Mouse (Mus musculus): Measurements from ENCODE around the gene Hspa2. TPM values are rescaled to one million over a fixed set of nuclear protein-coding genes. Genes with fewer than 3 reads are reported as not detected.

Hspa2 gene
- polyA plus RNA-seq, 1 experiment: 5.1 TPM

GRCm38 (mm10) chr12:76407184-76407583 lies 3.2 kb downstream of the Hspa2 start:
- Histone ChIP-seq H3ac (ENCODE audit: control insufficient read depth, insufficient read length, low read depth) (no peak overlapping the region), H3K4me3 (ENCODE audit: insufficient read depth, poor library complexity, severe bottlenecking) (no peak overlapping the region), H3K36me3 (ENCODE audit: control insufficient read depth, insufficient read depth) (no peaks in the 10 kb centered on the region), H3K27me3 (ENCODE audit: control insufficient read depth, insufficient read depth, insufficient read length) (no peaks in the 10 kb centered on the region), H3K79me2 (ENCODE audit: control insufficient read depth, insufficient read depth) (no peaks in the 10 kb centered on the region), H3K79me3 (ENCODE audit: low read depth) (no peaks in the 10 kb centered on the region)
- TF ChIP-seq USF1 (IDR thresholded peaks at IDR 0.05; ENCODE audit: low read depth): no peak
- no peak for TF ChIP-seq FOSL1 (IDR thresholded peaks at IDR 0.05; ENCODE audit: insufficient read depth, low read length, poor library complexity, severe bottlenecking)
- no peak for TF ChIP-seq CTCF (IDR thresholded peaks at IDR 0.05; ENCODE audit: control insufficient read depth, insufficient read depth, insufficient read length)
- TF ChIP-seq MAX (IDR thresholded peaks at IDR 0.05): no peak

- no peaks in the 10 kb centered on the region for H3K79me2 ChIP-seq (ENCODE audit: control insufficient read depth, insufficient read depth)
- H3K27me3 ChIP-seq (ENCODE audit: control insufficient read depth, insufficient read depth, insufficient read length): no peaks in the 10 kb centered on the region
- H3ac ChIP-seq (ENCODE audit: control insufficient read depth, insufficient read length, low read depth): no peak overlapping the region
- no peaks in the 10 kb centered on the region for H3K36me3 ChIP-seq (ENCODE audit: control insufficient read depth, insufficient read depth)
- H3K79me3 ChIP-seq (ENCODE audit: low read depth): no peaks in the 10 kb centered on the region
- no peak overlapping the region for H3K4me3 ChIP-seq (ENCODE audit: insufficient read depth, poor library complexity, severe bottlenecking)
- TF ChIP-seq CTCF (IDR thresholded peaks at IDR 0.05; ENCODE audit: control insufficient read depth, insufficient read depth, insufficient read length): no peak
- TF ChIP-seq MAX (IDR thresholded peaks at IDR 0.05): no peak
- no peak for TF ChIP-seq CEBPB (IDR thresholded peaks at IDR 0.05; ENCODE audit: low read depth)
- TF ChIP-seq FOSL1 (IDR thresholded peaks at IDR 0.05; ENCODE audit: insufficient read depth, low read length, poor library complexity, severe bottlenecking): no peak
Measured at GRCm38 (mm10) chr12:76409166-76409565, 5.2 kb downstream of the Hspa2 start.

DNA sequence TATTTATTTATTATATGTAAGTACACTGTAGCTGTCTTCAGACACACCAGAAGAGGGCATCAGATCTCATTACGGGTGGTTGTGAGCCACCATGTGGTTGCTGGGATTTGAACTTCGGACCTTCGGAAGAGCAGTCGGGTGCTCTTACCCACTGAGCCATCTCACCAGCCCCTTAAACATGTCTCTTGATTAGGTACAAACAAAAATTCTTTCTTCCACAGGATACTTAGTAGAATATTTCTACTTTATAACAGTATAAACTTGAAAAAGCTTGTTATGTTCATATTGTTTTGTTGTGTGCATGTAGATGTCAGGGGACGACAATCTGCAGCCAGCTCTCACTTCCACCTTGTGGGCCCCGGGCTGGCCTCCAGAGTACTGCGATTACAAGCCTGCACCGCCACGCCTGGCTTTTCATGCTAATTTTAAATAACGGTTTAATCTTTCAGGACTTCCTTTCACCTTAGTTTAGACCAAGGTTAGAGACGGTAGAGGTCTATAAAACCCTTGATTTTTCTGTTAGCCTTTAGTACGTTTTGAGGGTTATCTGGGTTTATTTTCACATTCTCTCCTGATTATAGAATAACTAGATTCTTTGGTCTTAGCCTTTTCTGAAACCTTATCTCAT lies 11.5 kb downstream of the Hspa2 start:
- Histone ChIP-seq H3K36me3 (ENCODE audit: control insufficient read depth, insufficient read depth) (no peaks in the 10 kb centered on the region), H3K4me3 (ENCODE audit: insufficient read depth, poor library complexity, severe bottlenecking) (no peak overlapping the region), H3K79me2 (ENCODE audit: control insufficient read depth, insufficient read depth) (no peaks in the 10 kb centered on the region), H3ac (ENCODE audit: control insufficient read depth, insufficient read length, low read depth) (no peak overlapping the region), H3K27me3 (ENCODE audit: control insufficient read depth, insufficient read depth, insufficient read length) (no peaks in the 10 kb centered on the region), H3K79me3 (ENCODE audit: low read depth) (no peaks in the 10 kb centered on the region)
- TF ChIP-seq MAX (IDR thresholded peaks at IDR 0.05) (no peak), USF1 (IDR thresholded peaks at IDR 0.05; ENCODE audit: low read depth) (no peak)

- H3K79me3 ChIP-seq (ENCODE audit: low read depth): no peaks in the 10 kb centered on the region
- H3K79me2 ChIP-seq (ENCODE audit: control insufficient read depth, insufficient read depth): no peaks in the 10 kb centered on the region
- TF ChIP-seq USF1 (IDR thresholded peaks at IDR 0.05; ENCODE audit: low read depth): no peak
- no peak for TF ChIP-seq MAX (IDR thresholded peaks at IDR 0.05)
- TF ChIP-seq MYOG (IDR thresholded peaks at IDR 0.05; ENCODE audit: control insufficient read depth, extremely low read depth, insufficient read length): no peak
- no peak for TF ChIP-seq CTCF (IDR thresholded peaks at IDR 0.05; ENCODE audit: control insufficient read depth, insufficient read depth, insufficient read length)
- no peak for TF ChIP-seq MYOD1 (IDR thresholded peaks at IDR 0.05; ENCODE audit: control insufficient read depth, insufficient read length, low read depth)
- TF ChIP-seq CEBPB (IDR thresholded peaks at IDR 0.05; ENCODE audit: low read depth): no peak
- TF ChIP-seq FOSL1 (IDR thresholded peaks at IDR 0.05; ENCODE audit: insufficient read depth, low read length, poor library complexity, severe bottlenecking): no peak
- H3ac ChIP-seq (ENCODE audit: control insufficient read depth, insufficient read length, low read depth): no peak within 1 kb of the TSS
- no peaks in the 10 kb centered on the region for H3K36me3 ChIP-seq (ENCODE audit: control insufficient read depth, insufficient read depth)
- no peak within 1 kb of the TSS for H3K4me3 ChIP-seq (ENCODE audit: insufficient read depth, poor library complexity, severe bottlenecking)
- H3K27me3 ChIP-seq (ENCODE audit: control insufficient read depth, insufficient read depth, insufficient read length): no peaks in the 10 kb centered on the region
Measured at GRCm38 (mm10) chr12:76417433-76417854, 13.5 kb downstream of the Hspa2 start, which contains the start of gene Ppp1r36. TSS of gene Ppp1r36 (plus strand) at chr12:76417538.

DNA sequence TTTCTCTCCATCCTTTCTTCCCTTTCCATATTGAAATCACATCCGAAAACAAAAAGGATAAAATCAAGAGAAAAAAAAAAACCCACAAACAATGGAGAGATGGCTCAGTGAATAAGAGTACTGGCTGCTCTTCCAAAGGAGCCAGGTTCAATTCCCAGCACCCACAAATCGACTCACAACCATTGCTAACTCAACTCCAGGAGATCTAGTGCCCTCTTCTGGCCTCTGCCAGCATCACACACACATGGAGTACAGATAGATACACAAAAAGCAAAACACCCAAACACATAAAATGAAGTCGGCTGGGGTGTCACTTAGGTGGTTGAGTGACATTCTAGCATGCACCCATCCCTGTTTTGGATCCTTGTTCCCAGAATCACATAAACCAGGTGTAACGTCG lies 14.4 kb downstream of the Hspa2 start:
- Histone ChIP-seq H3ac (ENCODE audit: control insufficient read depth, insufficient read length, low read depth) (no peak overlapping the region), H3K4me3 (ENCODE audit: insufficient read depth, poor library complexity, severe bottlenecking) (no peak overlapping the region), H3K36me3 (ENCODE audit: control insufficient read depth, insufficient read depth) (no peaks in the 10 kb centered on the region), H3K27me3 (ENCODE audit: control insufficient read depth, insufficient read depth, insufficient read length) (no peaks in the 10 kb centered on the region), H3K79me2 (ENCODE audit: control insufficient read depth, insufficient read depth) (no peaks in the 10 kb centered on the region), H3K79me3 (ENCODE audit: low read depth) (no peaks in the 10 kb centered on the region)
- TF ChIP-seq FOSL1 (IDR thresholded peaks at IDR 0.05; ENCODE audit: insufficient read depth, low read length, poor library complexity, severe bottlenecking) (no peak), CTCF (IDR thresholded peaks at IDR 0.05; ENCODE audit: control insufficient read depth, insufficient read depth, insufficient read length) (no peak), MYOG (IDR thresholded peaks at IDR 0.05; ENCODE audit: control insufficient read depth, extremely low read depth, insufficient read length) (no peak), USF1 (IDR thresholded peaks at IDR 0.05; ENCODE audit: low read depth) (no peak), MYOD1 (IDR thresholded peaks at IDR 0.05; ENCODE audit: control insufficient read depth, insufficient read length, low read depth) (no peak), MAX (IDR thresholded peaks at IDR 0.05) (no peak), CEBPB (IDR thresholded peaks at IDR 0.05; ENCODE audit: low read depth) (no peak)

GRCm38 (mm10) chr12:76425256-76425655 lies 21.3 kb downstream of the Hspa2 start:
- Histone ChIP-seq H3K79me2 (ENCODE audit: control insufficient read depth, insufficient read depth) (no peaks in the 10 kb centered on the region), H3K27me3 (ENCODE audit: control insufficient read depth, insufficient read depth, insufficient read length) (no peaks in the 10 kb centered on the region), H3K79me3 (ENCODE audit: low read depth) (no peaks in the 10 kb centered on the region), H3ac (ENCODE audit: control insufficient read depth, insufficient read length, low read depth) (no peak overlapping the region), H3K4me3 (ENCODE audit: insufficient read depth, poor library complexity, severe bottlenecking) (no peak overlapping the region), H3K36me3 (ENCODE audit: control insufficient read depth, insufficient read depth) (no peaks in the 10 kb centered on the region)
- TF ChIP-seq CEBPB (IDR thresholded peaks at IDR 0.05; ENCODE audit: low read depth) (no peak), MYOG (IDR thresholded peaks at IDR 0.05; ENCODE audit: control insufficient read depth, extremely low read depth, insufficient read length) (no peak), FOSL1 (IDR thresholded peaks at IDR 0.05; ENCODE audit: insufficient read depth, low read length, poor library complexity, severe bottlenecking) (no peak), CTCF (IDR thresholded peaks at IDR 0.05; ENCODE audit: control insufficient read depth, insufficient read depth, insufficient read length) (no peak), USF1 (IDR thresholded peaks at IDR 0.05; ENCODE audit: low read depth) (no peak), MYOD1 (IDR thresholded peaks at IDR 0.05; ENCODE audit: control insufficient read depth, insufficient read length, low read depth) (no peak), MAX (IDR thresholded peaks at IDR 0.05) (no peak)

Measured in C2C12 (cell line).